Mouse (Mus musculus) cerebellum, adult (tissue): ENCODE measurements around the gene Pgm3.

Source experiments
- ATAC-seq: cut with Nextera tagmentation; 2 replicates; pipeline ENCODE4 v1.9.2; 2017; ENCODE audit warnings: mild to moderate bottlenecking, moderate library complexity, mixed read lengths; ENCODE audit not compliant: insufficient number of reproducible peaks, low FRiP score, low TSS enrichment

Gene Pgm3

DNA sequence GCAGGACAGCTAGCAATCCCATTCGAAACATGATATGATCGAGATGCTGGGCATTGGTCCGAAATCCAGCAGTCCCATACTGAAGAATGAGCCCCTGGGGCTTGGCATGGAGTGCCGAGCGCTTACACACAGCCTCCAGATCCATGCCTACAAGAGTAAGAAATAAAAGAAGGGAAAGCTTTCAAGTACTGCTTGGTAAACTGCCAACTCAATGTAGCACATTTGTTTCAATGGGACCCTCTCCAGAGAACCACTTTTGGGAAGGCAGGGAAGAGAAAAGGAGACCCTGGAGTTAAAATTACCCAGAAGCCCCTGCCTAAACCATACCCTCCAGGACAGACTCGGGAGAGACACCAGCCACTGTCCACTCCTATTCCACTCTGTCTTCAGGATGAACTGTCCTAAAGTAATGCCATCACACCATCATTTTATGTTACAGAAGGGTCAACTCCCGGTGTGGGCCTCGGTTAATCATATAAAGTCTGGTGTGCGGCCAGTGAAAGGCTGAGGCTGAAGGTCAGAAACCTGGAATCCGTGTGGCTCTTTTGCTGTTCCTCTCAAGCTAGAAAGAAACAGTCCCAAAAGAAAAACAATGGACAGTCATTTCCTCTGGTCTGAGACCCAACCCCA, 1.3 kb downstream of the Pgm3 start:
- ATAC-seq: no peak

DNA sequence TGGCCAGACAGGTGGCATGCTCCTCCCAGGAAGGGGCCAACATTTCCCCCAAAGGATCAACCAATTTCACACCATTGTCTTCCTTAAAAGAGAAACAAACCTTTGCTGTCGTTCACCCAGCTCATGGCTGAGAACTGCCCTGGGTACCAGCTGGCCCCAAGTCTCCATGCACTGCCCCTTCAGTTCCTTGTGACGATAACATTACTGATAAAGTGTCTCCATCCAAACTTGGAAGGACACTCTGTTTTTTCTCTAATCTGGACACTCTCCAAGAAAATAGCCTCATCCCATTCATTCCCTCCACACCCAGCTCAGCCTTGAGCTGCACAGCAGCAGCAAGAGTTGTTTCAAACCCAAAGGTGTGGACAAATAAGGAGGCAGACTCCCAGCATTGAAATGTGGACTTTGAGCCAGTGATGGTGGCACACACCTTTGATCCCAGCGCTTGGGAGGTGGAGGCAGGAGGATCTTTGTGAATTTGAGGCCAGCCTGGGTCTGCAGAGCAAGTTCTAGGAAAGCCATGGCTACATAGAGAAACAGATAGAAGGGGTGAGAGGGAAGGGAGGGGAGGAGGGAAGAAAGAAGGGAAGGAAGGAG, 2.2 kb downstream of the Pgm3 start:
- no peak for ATAC-seq

- ATAC-seq: no peak
Measured at GRCm38 (mm10) chr9:86560543-86560942, 11.1 kb downstream of the Pgm3 start.

GRCm38 (mm10) chr9:86554641-86555040, 17.0 kb downstream of the Pgm3 start:
- no peak for ATAC-seq

DNA sequence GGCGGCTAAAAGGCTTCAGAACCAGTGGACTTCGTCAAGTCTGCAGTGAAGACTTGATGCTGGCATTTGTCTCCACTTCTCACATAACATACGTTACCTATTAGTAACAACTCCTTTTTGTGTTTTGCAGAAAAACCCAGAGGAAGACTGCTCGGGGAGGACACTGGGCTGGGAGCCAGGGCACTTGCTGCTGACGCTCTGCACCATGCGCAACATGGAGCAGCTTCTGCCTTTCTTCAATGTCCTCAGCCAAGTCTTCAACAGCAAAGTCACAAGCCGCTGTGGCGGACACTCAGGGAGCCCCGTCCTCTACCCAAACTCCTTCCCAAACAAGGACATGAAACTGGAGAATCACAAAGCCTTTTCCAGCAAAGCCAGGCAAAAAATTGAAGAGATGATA, 17.8 kb downstream of the Pgm3 start:
- no peak for ATAC-seq

DNA sequence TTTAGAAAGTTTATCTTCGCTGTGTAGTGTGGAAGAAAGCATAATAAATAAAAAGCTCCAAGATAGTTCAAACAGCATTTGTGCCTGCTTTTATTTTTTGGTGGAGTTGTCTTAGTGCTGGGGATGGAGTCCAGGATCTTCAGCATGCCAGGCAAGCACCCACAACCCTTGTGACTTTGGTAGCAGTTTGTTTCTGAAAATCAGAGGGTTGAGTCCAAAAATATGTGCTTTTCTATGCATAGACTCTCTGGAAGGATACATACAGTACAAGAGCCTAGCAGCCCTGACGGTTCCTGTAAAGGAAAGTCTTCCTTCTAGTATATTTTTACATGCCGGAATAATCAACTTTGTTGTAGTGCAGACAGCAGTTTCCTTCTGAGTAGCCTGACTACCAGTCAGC, 20.9 kb downstream of the Pgm3 start:
- ATAC-seq: no peak

DNA sequence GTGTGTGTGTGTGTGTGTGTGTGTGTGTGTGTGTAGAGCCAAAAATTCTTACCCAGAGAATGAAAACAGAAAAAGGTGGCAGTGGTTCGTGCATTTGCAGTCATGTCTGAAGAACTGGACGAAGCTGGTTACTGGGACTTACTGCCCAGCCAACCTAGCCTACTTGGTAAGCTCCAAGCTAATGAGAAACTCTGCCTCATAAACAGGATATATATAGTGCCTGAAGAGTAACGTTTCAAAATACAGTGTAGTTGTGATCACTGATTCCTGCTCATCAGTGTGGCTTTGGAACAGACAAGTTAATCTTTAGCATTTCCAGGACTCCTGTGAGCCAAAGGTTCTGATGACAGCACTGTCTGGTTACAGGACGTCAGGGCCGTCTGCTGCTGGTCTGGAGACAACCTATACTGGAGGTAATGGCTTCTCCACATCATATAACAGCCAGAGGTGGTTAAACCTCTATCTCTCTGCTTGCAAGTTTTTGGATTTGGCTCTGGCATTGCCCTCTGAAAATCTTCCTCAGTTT, 21.9 kb downstream of the Pgm3 start:
- ATAC-seq: no peak

DNA sequence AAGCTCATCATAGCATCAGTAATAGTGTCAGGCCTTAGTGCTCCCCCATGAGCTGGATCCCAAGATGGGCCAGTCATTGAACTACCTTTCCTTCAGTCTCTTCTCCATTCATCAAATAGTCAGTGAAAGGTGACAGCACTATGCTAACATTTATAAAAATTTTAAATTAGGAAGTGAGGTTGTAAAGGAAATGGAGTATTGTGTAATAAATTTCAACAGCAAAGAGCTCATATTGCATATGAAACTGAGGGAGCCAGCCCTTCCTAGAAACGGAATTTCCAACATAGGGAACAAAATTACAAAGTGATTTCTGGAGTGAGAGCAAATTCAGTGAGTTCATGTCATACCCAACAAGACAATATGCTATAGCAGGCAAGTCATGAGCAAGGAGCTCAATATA, 27.1 kb downstream of the Pgm3 start:
- ATAC-seq: no peak

DNA sequence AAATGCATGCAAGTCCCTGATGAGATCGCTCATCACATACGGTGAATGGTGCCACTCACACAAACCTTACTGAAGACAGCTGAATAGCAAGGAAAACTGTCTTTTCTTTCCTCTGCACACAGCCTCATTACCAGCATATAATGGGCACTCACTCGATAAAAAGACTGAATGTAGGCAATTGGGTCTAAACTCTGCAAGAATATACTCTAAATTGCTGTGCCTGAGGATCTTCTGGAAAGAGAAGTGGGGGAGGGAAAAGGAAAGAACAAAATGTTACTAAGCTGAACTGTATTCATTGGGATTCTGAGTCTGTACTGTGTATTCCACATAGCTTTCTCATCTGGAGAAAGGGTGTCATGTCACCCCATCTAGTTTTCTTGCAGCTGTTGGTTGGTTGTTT, 28.2 kb downstream of the Pgm3 start:
- no peak for ATAC-seq

DNA sequence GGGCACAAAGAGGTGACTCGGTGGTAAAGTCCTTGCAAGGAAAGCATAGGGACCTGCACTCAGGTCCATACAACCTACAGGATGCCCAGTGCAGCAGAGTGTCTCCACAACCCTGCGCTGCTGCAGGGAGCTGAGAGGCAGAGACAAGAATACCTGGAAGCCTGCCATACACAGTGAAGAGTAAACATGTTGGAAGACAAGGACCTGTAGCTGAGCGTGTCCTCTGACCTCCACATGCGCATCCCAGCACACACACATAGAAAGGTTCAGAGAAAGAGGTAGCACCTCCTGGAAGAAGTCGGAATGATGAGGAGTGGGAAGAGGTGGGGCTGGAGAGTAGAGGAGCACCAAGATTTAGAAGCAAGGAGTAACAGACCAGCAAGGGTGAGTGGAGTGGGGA, 37.6 kb downstream of the Pgm3 start:
- no peak for ATAC-seq

DNA sequence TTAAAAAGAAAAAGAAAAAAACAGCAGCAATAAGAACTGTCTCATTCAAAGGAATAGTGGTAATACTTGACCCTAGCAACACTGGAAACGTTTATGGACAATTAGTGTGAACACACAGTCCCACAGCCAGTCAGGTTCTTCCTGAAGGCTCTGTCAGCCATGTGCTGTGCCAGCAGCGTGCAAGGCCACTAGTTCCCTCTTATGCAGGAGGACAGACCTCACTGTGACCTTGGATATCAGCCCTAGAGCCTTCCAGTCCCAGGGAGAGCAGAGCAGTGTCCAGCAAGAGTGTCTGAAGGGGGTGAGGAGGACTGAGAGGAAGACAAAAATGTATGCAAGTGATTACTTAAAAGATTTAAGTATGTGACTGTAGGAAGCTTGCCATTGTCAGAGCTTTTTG, 46.0 kb downstream of the Pgm3 start:
- ATAC-seq: no peak

DNA sequence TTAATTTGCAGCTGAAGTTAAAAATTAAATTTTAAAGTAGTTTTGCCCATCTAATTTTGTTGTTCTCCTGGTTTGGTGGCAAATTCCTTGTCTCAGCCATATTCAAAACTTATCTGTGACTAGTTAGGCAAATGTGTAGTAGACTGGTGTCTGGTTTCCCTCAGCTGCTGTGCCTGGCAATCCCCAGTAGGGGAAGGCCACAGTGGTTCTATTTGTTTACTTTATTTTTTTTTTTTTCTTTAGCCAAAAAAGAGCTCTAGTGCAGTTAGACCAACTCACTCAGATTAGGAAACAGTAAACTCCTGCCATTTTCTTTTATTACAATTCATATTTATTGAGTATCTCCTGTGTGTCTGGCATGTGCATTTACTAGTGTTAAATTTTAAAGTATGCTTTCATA, 49.3 kb downstream of the Pgm3 start:
- no peak for ATAC-seq

DNA sequence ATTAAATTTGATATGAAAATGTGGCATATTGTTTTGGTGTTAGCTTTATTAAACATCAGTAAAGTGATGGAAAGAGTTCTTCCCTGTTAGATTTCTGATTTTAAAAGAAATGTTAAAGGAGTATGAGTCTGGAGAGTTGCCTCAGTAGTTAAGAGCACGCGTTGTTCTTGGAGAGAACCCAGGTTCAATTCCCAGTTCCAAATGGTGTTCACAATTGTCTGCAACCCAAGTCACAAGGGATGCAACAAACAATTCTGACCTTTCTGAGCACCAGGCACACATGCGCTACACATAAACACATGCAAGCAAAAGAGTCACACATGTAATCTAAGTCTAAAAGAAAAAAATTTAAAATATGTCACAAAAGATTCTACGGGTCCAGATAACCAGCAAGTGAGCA, 56.8 kb downstream of the Pgm3 start:
- no peak for ATAC-seq

DNA sequence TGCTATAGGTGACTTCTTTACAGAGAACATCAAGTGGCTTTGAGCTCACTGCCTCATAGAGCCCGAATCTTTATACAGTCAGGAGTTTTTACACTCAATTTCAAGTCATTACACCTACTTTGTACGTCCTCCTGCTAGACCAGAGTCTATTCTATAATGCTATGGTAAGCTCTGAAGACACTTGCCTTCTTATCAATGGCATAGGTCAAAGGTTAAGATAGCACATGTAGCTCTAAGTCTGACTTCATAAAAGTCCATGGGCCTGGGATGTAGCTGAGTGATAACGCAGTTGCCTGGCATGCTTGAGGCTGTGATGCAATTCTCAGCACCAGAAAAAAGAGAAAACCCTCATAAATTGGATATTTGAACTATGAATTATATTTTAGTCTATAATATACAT, 57.3 kb downstream of the Pgm3 start:
- no peak for ATAC-seq

- no peak for ATAC-seq
Measured at GRCm38 (mm10) chr9:86513733-86514132, 57.9 kb downstream of the Pgm3 start.

GRCm38 (mm10) chr9:86507437-86507836, 64.2 kb downstream of the Pgm3 start:
- no peak for ATAC-seq
